Mouse (Mus musculus): ENCODE results near the gene Clpb. TPM values are rescaled to one million over a fixed set of nuclear protein-coding genes. Genes with fewer than 3 reads are reported as not detected.
"Not testable (repeated sequence)": the region's sequence is repeated elsewhere in the genome, so short reads cannot be mapped to it uniquely, and the experiment has no call there.

Clpb gene
- total RNA-seq (2015; ENCODE audit: low replicate concordance) (0.38 and 0.42 TPM in 2 replicates), total RNA-seq (2017; ENCODE audit: low replicate concordance) (3.8 and 10.5 TPM in 2 replicates)

- ATAC-seq (replicated peaks; ENCODE audit: low FRiP score, poor library complexity, severe bottlenecking), result peak; percentile 97
Observed at GRCm38 (mm10) chr7:101663514-101664159, at the start of gene Clpb. Gene Clpb, plus strand, starts transcription at chr7:101663633.

DNA sequence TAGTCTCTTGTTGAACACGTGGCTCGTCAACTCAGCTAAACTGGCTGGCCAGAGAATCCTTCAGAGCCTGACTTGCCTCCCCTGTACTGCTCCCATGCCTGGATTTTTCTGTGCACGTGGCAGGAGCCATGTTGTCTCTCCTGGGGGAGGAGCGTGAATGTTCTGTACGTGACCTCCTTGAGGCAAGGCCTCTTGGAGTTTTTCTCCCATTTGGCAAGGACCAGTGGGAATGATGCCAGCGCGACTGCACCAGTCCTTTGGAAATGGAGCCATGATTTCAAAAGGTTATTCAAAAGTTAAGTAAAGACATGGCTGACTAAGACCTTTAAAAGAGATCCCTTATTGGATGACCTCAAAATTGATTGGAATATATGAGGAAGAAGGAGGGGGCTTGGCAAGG is 48.0 kb upstream of the Clpb start:
- ATAC-seq (replicated peaks; ENCODE audit: low FRiP score, poor library complexity, severe bottlenecking), result no peak

GRCm38 (mm10) chr7:101616136-101616835 is 47.1 kb upstream of the Clpb start:
- ATAC-seq (replicated peaks; ENCODE audit: low FRiP score, poor library complexity, severe bottlenecking), result no peak

DNA sequence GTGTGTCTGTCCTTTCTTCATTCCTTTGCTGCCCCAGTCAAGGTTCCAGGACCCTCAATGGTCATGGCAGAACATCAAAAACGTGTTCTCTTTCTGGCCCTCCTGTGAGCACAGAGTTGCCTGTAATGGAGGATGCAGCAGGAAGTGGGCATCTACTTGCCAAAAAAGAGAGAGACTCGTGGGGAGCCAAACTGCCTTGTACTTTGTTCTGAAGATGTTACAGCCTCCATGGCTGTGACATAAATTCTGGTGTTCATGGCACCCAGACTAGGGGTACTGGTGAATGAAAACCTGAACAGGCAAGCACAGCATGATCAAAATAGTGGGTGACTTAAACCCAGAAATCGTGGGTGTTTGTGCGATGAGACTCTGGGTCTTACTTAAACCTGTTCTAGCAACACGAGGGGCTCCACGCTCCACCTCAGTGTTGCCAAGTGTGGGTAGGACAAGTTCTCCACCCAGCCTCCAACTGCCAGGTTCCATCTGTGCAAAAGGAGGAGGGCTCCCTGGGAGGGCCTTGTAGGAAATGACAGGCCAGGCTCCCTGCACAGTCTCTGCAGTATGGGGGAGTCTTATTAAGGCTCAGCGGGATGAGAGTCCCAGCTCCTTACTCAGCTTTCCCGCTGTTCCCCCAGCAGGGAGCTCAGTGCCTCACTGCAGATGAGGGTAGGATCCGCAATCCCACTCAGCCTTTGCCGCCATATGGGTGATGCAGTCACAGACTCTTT is 45.8 kb upstream of the Clpb start:
- no peak for ATAC-seq (replicated peaks; ENCODE audit: low FRiP score, poor library complexity, severe bottlenecking)

DNA sequence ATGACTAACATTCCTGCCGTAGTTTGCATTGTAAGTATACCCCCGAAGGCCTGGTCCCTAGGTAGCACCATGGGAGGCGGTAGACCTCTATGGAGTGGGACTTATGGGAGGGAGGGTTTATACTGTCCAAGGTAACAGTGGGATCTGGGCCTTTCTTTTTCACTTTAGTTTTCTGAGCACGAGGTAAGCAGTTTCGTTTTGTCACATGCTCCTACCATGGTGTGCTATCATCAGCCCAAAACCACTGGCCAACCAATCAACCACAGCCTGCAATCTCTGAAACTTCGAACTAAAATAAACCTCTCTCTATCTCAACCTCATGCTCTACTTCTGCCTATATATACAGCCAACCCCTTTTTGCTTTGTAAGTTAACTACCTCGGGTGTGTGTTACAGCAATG is 45.2 kb upstream of the Clpb start:
- no peak for ATAC-seq (replicated peaks; ENCODE audit: low FRiP score, poor library complexity, severe bottlenecking)

- no peak for ATAC-seq (replicated peaks; ENCODE audit: low FRiP score, poor library complexity, severe bottlenecking)
Observed at GRCm38 (mm10) chr7:101620373-101620772, 43.1 kb upstream of the Clpb start.

DNA sequence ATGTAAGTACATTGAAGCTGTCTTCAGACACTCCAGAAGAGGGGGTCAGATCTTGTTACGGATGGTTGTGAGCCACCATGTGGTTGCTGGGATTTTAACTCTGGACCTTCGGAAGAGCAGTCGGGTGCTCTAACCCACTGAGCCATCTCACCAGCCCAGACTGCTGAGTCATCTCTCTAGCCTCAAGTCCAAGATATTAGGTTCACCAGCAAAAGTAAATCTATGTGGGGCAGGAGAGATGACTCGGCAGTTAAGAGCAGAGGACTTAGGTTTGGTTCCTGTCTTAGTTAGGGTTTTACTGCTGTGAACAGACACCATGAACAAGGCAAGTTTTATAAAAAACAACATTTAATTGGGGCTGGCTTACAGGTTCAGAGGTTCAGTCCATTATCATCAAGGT is 41.6 kb upstream of the Clpb start:
- 0 out of 2 replicates have a peak, but pooled peaks have one; percentile 48 for ATAC-seq (replicated peaks; ENCODE audit: low FRiP score, poor library complexity, severe bottlenecking)

DNA sequence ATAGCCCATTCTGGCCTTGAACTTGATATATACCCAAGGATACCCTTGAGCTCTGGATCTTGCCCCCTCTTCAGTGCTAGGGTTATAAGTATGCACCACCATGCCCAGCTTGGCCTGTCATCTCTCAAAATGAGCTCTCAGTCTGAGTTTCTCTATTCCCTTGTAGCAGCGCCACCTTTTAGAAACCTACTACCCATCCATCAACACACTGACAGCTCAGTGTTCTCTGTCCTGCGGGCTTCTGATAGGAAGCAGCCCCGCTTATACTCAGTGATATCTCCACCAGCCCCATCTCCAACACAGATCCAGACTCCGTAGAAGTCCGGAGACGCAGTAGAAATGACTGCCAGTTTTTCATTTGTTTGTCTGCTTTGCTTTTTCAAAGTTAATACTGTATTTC is 39.1 kb upstream of the Clpb start:
- ATAC-seq (replicated peaks; ENCODE audit: low FRiP score, poor library complexity, severe bottlenecking), result no peak

DNA sequence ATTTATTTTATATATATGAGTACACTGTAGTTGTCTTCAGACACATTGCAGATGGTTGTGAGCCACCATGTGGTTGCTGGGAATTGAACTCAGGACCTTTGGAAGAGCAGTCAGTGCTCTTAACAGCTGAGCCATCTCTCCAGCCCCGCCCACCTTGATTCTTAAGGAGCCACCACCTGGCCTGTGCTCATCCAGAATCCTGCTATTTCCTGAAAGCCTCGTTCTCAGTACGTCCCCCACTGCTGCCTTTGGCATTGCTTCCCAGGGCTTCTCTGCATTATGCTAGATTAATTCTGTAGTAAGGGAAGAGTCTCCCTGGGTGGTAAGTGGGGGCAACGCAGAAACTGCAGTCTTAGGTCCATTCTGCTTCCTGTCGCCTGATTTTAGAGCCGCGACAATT is 36.3 kb upstream of the Clpb start:
- ATAC-seq (replicated peaks; ENCODE audit: low FRiP score, poor library complexity, severe bottlenecking), result not testable (repeated sequence)

GRCm38 (mm10) chr7:101628481-101628880 is 35.0 kb upstream of the Clpb start:
- no peak for ATAC-seq (replicated peaks; ENCODE audit: low FRiP score, poor library complexity, severe bottlenecking)

GRCm38 (mm10) chr7:101633629-101634177 is 29.7 kb upstream of the Clpb start:
- no peak for ATAC-seq (replicated peaks; ENCODE audit: low FRiP score, poor library complexity, severe bottlenecking)

GRCm38 (mm10) chr7:101634513-101634912 is 28.9 kb upstream of the Clpb start:
- no peak for ATAC-seq (replicated peaks; ENCODE audit: low FRiP score, poor library complexity, severe bottlenecking)

GRCm38 (mm10) chr7:101636056-101636455 is 27.4 kb upstream of the Clpb start:
- ATAC-seq (replicated peaks; ENCODE audit: low FRiP score, poor library complexity, severe bottlenecking), result no peak

- ATAC-seq (replicated peaks; ENCODE audit: low FRiP score, poor library complexity, severe bottlenecking), result no peak
Observed at GRCm38 (mm10) chr7:101643879-101644278, 19.6 kb upstream of the Clpb start.

- ATAC-seq (replicated peaks; ENCODE audit: low FRiP score, poor library complexity, severe bottlenecking), result no peak
Observed at GRCm38 (mm10) chr7:101649729-101650128, 13.7 kb upstream of the Clpb start.

DNA sequence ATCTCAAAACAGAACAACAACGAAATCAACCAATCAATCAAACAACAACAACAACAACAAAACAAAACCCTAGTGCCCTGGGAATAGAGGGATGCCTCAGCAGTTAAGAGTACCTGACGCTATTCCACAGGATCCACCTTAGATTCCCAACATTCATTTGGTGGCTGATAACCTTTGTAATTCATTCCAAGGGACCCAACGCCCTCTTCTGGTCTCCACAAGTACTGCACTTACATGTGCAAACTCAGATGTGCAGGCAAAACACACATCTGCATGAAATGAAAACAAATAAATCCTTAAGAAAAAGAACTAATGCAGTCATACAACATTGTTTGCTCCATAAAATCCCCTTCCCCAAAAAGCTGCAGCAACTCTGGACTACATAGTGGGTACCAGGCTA is 12.9 kb upstream of the Clpb start:
- no peak for ATAC-seq (replicated peaks; ENCODE audit: low FRiP score, poor library complexity, severe bottlenecking)

DNA sequence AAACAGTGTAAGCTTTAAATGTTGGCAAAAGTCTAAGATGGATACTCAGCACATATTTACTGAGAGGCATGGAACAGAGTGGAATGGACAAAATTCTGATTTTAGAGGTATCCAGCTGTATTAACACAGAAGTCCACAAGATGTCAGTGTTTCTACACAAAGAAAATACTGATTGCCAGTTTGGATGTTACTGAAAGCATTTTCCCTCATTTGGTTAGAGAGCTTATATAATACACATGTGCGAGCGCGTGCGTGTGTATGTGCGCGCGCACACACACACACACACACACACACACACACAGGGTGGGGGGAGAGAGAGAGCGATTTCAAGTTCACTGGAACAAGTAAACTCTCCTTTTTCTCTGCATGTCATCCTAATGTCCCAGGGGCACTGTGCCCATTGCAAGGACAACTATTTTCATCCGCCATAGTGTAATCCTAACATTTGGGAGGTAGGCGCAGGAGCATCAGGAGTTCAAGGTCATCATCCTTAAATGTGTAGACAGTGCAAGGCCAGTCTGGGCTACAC is 9.7 kb upstream of the Clpb start:
- no peak for ATAC-seq (replicated peaks; ENCODE audit: low FRiP score, poor library complexity, severe bottlenecking)

DNA sequence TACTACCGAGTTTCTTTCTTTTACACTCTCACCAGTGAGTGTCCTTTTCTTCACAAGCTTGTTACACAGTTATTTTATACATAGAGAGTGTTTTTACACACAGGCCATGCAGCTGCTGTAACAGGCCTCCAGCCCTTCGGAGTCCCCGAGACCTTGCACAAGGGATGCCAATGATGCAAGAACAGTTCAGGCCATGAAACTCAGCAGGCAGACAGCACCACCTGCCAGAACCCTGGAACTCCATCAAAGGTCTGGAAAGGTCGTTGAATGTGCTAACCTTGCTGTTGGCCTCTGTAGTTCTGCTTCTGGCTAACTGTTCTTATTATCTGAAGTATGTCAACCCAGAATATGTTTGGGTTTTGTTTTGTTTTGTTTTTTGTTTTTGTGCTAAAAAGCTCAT is 8.5 kb upstream of the Clpb start:
- ATAC-seq (replicated peaks; ENCODE audit: low FRiP score, poor library complexity, severe bottlenecking), result no peak

GRCm38 (mm10) chr7:101662006-101662405 is 1.4 kb upstream of the Clpb start:
- ATAC-seq (replicated peaks; ENCODE audit: low FRiP score, poor library complexity, severe bottlenecking), result no peak

DNA sequence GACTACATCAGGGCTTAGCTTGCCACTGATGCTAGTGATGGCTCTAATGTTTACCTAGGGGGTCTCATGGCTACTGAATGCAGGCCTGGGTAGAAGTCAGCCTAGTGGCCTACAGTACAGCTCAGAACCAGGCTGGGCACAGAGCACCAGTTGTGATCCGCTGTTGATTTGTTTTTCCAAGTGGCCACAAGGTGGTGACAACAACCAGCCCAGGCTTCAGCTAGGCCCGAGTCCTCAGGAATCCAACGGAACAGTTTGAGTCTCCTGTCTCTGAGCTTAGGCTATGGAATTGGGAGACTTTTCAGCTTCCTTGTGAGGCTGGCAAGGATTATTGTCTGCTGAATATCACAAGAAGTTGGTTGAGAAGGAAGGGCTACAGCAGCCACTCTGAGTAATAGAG is 3.1 kb downstream of the Clpb start:
- no peak for ATAC-seq (replicated peaks; ENCODE audit: low FRiP score, poor library complexity, severe bottlenecking)

Data from erythroblast, adult 5-6 weeks (primary cell).